Comparison of ENCODE assay signal across 9 mouse cellular contexts in the genomic region with DNA sequence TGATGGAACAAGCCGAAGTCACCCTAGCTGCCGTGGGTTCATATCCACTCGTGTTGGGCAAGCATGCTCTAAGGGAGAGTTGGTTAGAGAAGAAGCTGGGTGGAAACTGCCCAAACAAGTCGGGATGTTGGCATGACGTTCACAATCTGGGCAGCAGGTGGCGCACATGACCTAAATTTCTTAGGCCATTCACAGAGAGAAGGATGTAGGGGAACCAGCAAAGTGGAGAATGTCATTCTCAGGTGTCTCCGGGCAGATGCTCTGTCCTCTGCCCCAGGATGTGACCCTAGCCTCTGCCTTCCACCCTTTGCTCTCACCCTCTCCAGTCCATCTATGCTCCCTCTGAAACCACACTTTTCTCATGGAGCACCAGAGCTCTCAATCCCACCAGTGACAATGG.
DNase-seq lines count a peak whose midpoint lies in the region; ATAC-seq lines count a peak whose summit lies in the region.
"Had no signal": no experiment of that assay in that cellular context is flagged by ENCODE, and none has a peak within 500 bp of the region (broad histone marks: within the 10 kb centered on the region; RNA-seq: fewer than 3 reads in every experiment).

No protein-coding gene starts in this region.

- DNase-seq in MEL-GATA-1-ER (ENCODE audit: extremely low read depth, low read depth): peak; percentile 32
- peak; percentile 57 for DNase-seq in c-Kit-positive CD71-negative TER-119-negative erythroid progenitor cells, embryonic 14.5 days (ENCODE audit: low read depth)
- DNase-seq in forebrain, embryonic 14.5 days (ENCODE audit: low spot score): peak; percentile 91
- DNase-seq in layer of hippocampus, postnatal 10 days (ENCODE audit: low spot score in 2 of 2): peak; percentile 94 to 95
- DNase-seq in lung, postnatal 36 days: peak; percentile 91
- DNase-seq in retina, postnatal 7 days (ENCODE audit: low read depth, low spot score): peak; percentile 80
- DNase-seq in urinary bladder, adult 18-20 months (ENCODE audit: low spot score in 2 of 2): peak; percentile 72 to 89

- no peak overlapping the region for H3K9ac ChIP-seq in forebrain, embryonic 14.5 days (ENCODE audit: low read length)
- H3K9ac ChIP-seq: liver, embryonic 15.5 days had no signal

- H3K4me3 ChIP-seq in forebrain, embryonic 14.5 days (ENCODE audit: low read depth, low read length): no peak overlapping the region
- H3K4me3 ChIP-seq: liver, embryonic 15.5 days had no signal

- H3K4me2 ChIP-seq in forebrain, embryonic 14.5 days (ENCODE audit: low read length): no peak overlapping the region
- H3K4me2 ChIP-seq: liver, embryonic 15.5 days had no signal

- ATAC-seq in forebrain, embryonic 14.5 days: no peak
- ATAC-seq in hematopoietic stem cell, adult 5-6 weeks (replicated peaks in 1 of 2; ENCODE audit: insufficient read depth in 1 of 2, low FRiP score in 2 of 2, low TSS enrichment in 1 of 2, low read depth in 1 of 2, poor library complexity in 2 of 2, severe bottlenecking in 2 of 2): peak; percentile 60 to 63

- H3K27ac ChIP-seq in forebrain, embryonic 14.5 days (ENCODE audit: low read depth, low read length): no peak overlapping the region
- H3K27ac ChIP-seq: liver, embryonic 15.5 days had no signal

- H3K9me3 ChIP-seq in forebrain, embryonic 14.5 days (replicated peaks; ENCODE audit: control insufficient read depth, low read length): no peaks in the 10 kb centered on the region
- H3K9me3 ChIP-seq: liver, embryonic 15.5 days had no signal

- peaks cover 17% of the 10 kb centered on the region for H3K4me1 ChIP-seq in forebrain, embryonic 14.5 days (ENCODE audit: control insufficient read depth, insufficient read depth, low read length)
- H3K4me1 ChIP-seq: liver, embryonic 15.5 days had no signal

- 6% methylated on average over 7 of the region's 7 CpGs for WGBS in forebrain, embryonic 14.5 days

- no peaks in the 10 kb centered on the region for H3K36me3 ChIP-seq in forebrain, embryonic 14.5 days (ENCODE audit: control insufficient read depth, insufficient read depth, low read length)
- H3K36me3 ChIP-seq: liver, embryonic 15.5 days had no signal

- no peaks in the 10 kb centered on the region for H3K27me3 ChIP-seq in forebrain, embryonic 14.5 days (replicated peaks; ENCODE audit: control insufficient read depth, insufficient read depth, low read length)

Comparison
In these comparisons a context has a peak if more than half of its experiments do, and no peak if none do; other contexts are left out.
1. DNase-seq: peak in every context shown above with its lines; median percentile 94 in layer of hippocampus, postnatal 10 days; 91 in forebrain, embryonic 14.5 days; 91 in lung, postnatal 36 days; 80 in urinary bladder, adult 18-20 months; 80 in retina, postnatal 7 days; 57 in c-Kit-positive CD71-negative TER-119-negative erythroid progenitor cells, embryonic 14.5 days; 32 in MEL-GATA-1-ER.